Mouse (Mus musculus) kidney, embryonic 15.5 days (tissue): Measurements from ENCODE around the gene Selenom. TPM values are rescaled to one million over a fixed set of nuclear protein-coding genes. Genes with fewer than 3 reads are reported as not detected.
A peak's percentile ranks its signal among the peaks of the same experiment; 100 is the strongest.

Source experiments
- ATAC-seq: fragments of 200-750 bp; cut with Nextera tagmentation; replicated peaks from 2 replicates; pipeline ENCODE4 v1.8.0; 2017; ENCODE audit warnings: moderate TSS enrichment; ENCODE audit not compliant: low FRiP score
- H3K27ac ChIP-seq: fragments of 300-500 bp; sonication (generic); 2 replicates; pipeline ENCODE4 v1.5.1; 2015; ENCODE audit warnings: mild to moderate bottlenecking, inconsistent platforms
- H3K27me3 ChIP-seq: fragments of 300-500 bp; sonication (generic); 2 replicates; pipeline ENCODE4 v1.6.1; 2015; ENCODE audit warnings: inconsistent platforms
- H3K36me3 ChIP-seq: fragments of 300-500 bp; sonication (generic); 2 replicates; pipeline ENCODE4 v1.6.1; 2015; ENCODE audit warnings: inconsistent platforms
- H3K4me1 ChIP-seq: fragments of 300-500 bp; sonication (generic); 2 replicates; pipeline ENCODE4 v1.6.1; 2015; ENCODE audit warnings: inconsistent platforms
- H3K4me2 ChIP-seq: fragments of 300-500 bp; sonication (generic); 2 replicates; pipeline ENCODE4 v1.6.1; 2015; ENCODE audit warnings: moderate library complexity, mild to moderate bottlenecking, inconsistent platforms
- H3K4me3 ChIP-seq: fragments of 300-500 bp; sonication (generic); replicated peaks from 2 replicates; pipeline ENCODE4 v1.5.1; 2015; ENCODE audit warnings: mild to moderate bottlenecking, inconsistent platforms
- H3K9ac ChIP-seq: fragments of 300-500 bp; sonication (generic); 2 replicates; pipeline ENCODE4 v1.6.1; 2015; ENCODE audit warnings: mild to moderate bottlenecking, inconsistent platforms
- H3K9me3 ChIP-seq: fragments of 300-500 bp; sonication (generic); replicated peaks from 2 replicates; pipeline ENCODE4 v1.6.1; 2016; ENCODE audit warnings: inconsistent platforms
- WGBS: fragments of 180-500 bp; shearing (Covaris S2); methylation state at CpG from one replicate; pipeline ENCODE4 v1.1.7; 2015; ENCODE audit warnings: mixed read lengths; 5-methylcytosine and 5-hydroxymethylcytosine counted together
- polyA plus RNA-seq: library from polyadenylated mRNA; unstranded; fragments of >200 nt; fragmentation: Nextera tagmentation; extraction: Ambion mirVana; gene quantifications from 2 replicates; pipeline ENCODE4 v1.2.1, GENCODE M21; 2015

The Selenom gene
- polyA plus RNA-seq, 1 experiment from 2014 or later, result 112 TPM

DNA sequence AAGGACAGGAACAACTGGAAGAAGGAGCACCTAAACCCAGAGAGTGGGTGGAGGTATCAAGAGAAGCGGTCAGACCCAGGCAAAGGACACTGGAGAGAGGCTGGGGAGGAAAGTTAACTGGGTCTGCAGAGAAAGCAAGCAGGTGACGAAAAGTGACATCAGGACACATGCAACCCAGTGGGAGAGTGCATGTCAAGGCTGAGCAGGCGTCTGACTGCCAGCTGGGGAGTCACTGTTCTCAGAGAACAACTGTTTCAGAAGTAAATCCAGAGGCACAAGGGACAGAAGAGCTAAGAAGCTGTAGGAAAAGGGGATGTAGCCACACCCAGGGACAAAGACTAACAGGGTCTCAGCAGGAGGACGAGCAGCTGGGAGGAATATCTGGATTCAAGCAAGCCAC is 11.1 kb downstream of the Selenom start:
- Histone ChIP-seq H3K4me3 (no peak overlapping the region), H3K27ac (no peak overlapping the region), H3K4me1 (peaks cover 3% of the 10 kb centered on the region; the same call in 1 of the 2 replicates), H3K4me2 (no peak overlapping the region), H3K27me3 (no peaks in the 10 kb centered on the region), H3K9ac (no peak overlapping the region), H3K36me3 (peaks cover 100% of the 10 kb centered on the region), H3K9me3 (no peaks in the 10 kb centered on the region)
- 89% methylated on average over 4 of the region's 4 CpGs for WGBS
- no peak for ATAC-seq

DNA sequence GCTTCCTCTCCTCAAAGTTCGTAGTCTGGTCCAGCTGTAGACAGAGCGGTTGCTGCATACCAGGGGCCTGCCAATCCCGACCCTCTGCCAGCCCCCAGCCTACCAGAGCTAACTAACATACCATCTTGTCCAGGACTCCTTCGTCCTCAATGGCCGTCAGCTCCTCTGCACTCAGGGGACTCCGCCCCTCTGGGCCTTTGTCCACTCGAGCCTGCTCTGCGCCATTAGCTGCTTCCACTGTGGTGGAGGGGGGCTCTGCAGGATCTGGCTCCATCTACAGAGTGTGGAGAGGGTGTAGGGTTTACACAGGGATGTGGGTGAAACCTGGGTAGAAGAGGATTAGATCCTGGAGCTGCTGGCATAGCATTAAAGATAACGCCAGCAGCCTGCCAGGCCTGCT is 11.7 kb downstream of the Selenom start:
- Histone ChIP-seq H3K9me3 (no peaks in the 10 kb centered on the region), H3K27ac (no peak overlapping the region), H3K27me3 (no peaks in the 10 kb centered on the region), H3K4me2 (no peak overlapping the region), H3K4me3 (no peak overlapping the region), H3K36me3 (peaks cover 100% of the 10 kb centered on the region), H3K4me1 (0 out of 2 replicates have a peak, but pooled peaks cover 3% of the 10 kb centered on the region), H3K9ac (no peak overlapping the region)
- WGBS, result 85% methylated on average over 9 of the region's 9 CpGs
- ATAC-seq, result no peak

DNA sequence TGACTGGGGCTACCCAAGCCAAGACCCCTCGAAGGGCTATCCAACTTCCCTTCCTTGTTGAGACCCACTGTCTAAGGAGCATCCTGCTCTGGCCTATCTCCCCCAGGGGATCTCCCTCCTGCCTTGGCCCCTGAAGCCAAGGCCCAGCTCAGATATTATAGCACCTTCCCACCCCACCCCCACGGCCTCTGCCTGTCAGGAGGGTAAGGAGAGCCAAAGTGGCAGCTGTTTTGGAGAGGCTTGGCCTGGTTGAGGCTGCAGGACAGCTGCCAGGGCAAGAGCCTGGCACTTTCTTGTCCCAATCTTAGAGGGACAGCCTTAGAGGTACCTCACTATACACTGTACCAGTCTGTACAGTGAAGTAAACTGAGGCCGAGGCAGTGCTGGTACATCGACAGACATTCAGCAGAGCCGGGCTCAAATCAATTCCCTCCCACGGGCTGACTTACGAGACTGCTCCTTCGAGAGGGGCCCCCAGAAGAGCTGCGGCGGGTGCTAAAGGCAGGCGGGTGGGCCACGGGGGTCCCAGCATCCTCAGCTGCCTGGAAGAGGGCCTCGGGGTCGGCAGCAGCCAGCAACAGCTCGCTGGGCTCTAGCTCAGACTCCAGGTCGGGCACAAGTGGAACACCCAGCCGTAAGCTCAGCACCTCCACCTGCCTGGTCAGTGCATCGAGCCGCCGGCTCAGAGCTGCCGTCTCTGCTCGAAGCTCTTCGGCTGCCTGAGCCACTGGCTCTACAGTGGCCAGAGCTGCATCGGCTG is 12.7 kb downstream of the Selenom start:
- peaks cover 100% of the 10 kb centered on the region for H3K36me3 ChIP-seq
- no peaks in the 10 kb centered on the region for H3K4me1 ChIP-seq
- H3K27me3 ChIP-seq, result no peaks in the 10 kb centered on the region
- ATAC-seq, result no peak
- H3K4me3 ChIP-seq, result no peak overlapping the region
- H3K27ac ChIP-seq, result no peak overlapping the region
- H3K4me2 ChIP-seq, result no peak overlapping the region
- H3K9me3 ChIP-seq, result no peaks in the 10 kb centered on the region
- no peak overlapping the region for H3K9ac ChIP-seq
- WGBS, result 88% methylated on average over 24 of the region's 24 CpGs

DNA sequence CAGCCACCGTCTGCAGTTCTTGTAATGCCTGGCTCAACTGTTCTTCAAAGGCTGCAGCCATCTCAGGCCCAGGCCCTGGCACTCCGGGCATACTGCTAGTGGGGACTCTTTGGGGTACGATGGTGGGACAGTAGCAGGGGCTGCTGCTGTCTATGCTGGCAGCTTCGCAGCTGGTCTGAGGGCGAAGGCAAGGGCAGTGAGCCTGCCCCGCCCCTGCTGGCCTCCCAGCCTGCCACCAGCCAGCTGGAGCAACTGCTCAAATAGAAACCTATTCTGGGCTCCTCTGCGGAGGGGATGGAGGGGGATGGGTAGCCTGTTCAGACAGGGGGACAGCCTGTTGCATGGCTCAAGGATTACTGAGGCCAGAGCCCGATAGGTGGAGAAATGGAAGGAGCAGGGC is 13.3 kb downstream of the Selenom start:
- Histone ChIP-seq H3K27me3 (no peaks in the 10 kb centered on the region), H3K9ac (no peak overlapping the region), H3K27ac (no peak overlapping the region), H3K36me3 (peaks cover 100% of the 10 kb centered on the region), H3K4me2 (no peak overlapping the region), H3K4me1 (no peaks in the 10 kb centered on the region), H3K9me3 (no peaks in the 10 kb centered on the region), H3K4me3 (no peak overlapping the region)
- ATAC-seq, result no peak
- 89% methylated on average over 8 of the region's 8 CpGs for WGBS

DNA sequence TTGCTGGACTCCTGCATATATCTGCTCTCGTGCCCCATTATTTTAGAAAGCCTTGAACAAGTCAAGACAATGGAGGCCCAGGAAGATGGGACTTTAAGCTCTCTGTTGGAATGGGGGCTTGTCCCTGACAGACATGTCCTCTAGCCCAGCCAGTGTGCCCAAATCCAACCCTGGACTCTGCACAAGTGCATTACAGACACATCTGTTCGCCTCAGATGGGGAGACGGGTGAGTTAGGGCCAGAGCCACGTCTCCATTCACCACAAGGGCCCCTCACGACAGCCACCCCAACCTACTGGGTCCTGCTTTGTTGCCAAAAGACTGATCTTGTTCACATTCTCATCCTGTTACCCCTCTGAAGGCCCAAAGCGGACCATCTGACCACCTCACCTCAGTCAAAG is 13.7 kb downstream of the Selenom start:
- whole genome bisulfite sequencing, result 92% methylated on average over 6 of the region's 6 CpGs
- Histone ChIP-seq H3K4me3 (no peak overlapping the region), H3K9me3 (no peaks in the 10 kb centered on the region), H3K27me3 (no peaks in the 10 kb centered on the region), H3K27ac (no peak overlapping the region), H3K4me1 (no peaks in the 10 kb centered on the region), H3K9ac (no peak overlapping the region), H3K4me2 (no peak overlapping the region), H3K36me3 (peaks cover 100% of the 10 kb centered on the region)
- no peak for ATAC-seq

DNA sequence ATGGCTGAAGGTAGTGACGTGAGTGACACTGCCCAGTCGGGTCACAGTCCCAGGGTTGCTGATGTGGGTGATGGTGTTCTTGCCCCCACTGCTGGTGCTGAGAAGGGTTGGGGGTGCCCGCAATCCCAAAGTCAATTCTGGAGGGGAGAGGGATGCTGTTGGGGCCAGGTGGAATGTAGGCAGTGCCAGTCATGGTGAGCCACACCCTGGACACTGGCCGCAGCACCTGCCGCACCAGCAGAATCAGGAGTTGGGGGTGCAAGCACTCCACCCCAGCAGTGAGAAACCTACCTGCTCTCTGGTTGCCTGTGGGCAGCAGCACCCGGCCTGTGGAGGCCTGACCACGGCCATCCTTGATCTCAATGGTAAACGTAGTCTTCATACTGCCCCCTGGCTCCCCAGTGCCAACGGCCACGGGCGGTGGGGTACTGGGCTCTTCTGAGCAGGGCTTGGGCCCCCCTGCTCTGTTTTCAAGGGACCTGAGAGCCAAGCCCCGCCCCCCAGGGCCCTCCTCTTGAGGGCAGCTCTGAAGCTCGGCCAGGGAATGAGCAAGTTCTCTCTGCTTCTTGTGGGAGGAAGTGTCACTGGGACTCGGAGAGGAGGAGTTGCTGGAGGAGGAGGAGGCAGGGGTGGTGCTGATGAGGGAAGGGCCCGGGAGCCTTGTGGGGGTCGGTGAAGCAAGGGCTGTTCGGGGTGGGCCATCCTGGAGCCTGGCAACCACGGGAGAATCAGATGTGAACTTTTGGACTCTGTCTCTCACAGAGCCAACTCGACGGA is 15.2 kb downstream of the Selenom start:
- no peak overlapping the region for H3K4me3 ChIP-seq
- H3K9me3 ChIP-seq, result no peaks in the 10 kb centered on the region
- H3K36me3 ChIP-seq, result peaks cover 100% of the 10 kb centered on the region
- no peaks in the 10 kb centered on the region for H3K4me1 ChIP-seq
- H3K9ac ChIP-seq, result no peak overlapping the region
- H3K4me2 ChIP-seq, result no peak overlapping the region
- 0 out of 2 replicates have a peak, but pooled peaks have one; percentile 9 for ATAC-seq
- no peaks in the 10 kb centered on the region for H3K27me3 ChIP-seq
- WGBS, result 73% methylated on average over 20 of the region's 20 CpGs
- no peak overlapping the region for H3K27ac ChIP-seq

DNA sequence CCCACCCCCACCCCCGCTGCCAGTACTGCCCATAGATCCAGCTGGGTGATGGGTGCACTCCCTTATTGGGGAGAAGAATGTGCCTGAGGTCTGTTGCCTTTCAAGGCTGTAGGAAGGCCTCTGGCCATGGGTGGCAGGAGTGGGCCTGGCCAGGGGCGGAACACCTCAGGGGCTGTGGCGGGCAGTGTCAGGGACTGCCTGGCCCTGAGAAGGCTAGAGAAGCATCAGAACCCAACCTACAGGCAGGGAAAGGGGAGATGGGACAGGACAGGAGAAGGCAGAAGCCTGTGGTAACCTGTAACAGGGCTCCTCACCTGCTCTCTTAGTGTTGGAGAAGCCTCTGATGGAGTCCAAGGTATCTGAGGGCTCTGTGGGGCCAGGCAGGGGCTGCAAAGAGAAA is 16.2 kb downstream of the Selenom start:
- H3K27ac ChIP-seq, result no peak overlapping the region
- H3K4me3 ChIP-seq, result no peak overlapping the region
- peaks cover 92% of the 10 kb centered on the region for H3K36me3 ChIP-seq
- H3K9me3 ChIP-seq, result no peaks in the 10 kb centered on the region
- H3K4me2 ChIP-seq, result no peak overlapping the region
- no peak overlapping the region for H3K9ac ChIP-seq
- ATAC-seq, result no peak
- peaks cover 8% of the 10 kb centered on the region for H3K4me1 ChIP-seq
- H3K27me3 ChIP-seq, result no peaks in the 10 kb centered on the region
- 98% methylated on average over 3 of the region's 3 CpGs for WGBS

DNA sequence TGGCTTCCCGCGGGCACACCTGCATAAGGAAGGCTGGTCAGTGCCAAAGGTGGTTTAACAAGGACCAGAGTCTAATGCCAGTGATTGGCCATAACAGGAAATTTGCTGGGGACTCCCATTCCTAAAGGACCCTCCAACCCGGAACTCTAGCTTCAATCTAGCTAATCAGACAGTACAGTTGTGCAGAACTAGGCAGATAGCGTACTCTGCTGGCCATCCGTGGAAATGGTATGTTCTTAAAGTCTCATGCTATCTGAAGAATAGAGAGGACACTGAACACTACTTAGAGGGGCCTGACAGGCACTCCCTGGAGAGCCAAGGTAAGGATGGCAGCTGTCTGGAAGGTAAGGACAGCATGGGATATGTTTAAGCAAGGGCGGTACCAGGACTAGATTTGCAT is 17.1 kb downstream of the Selenom start:
- Histone ChIP-seq H3K9ac (no peak overlapping the region), H3K27ac (no peak overlapping the region), H3K4me1 (peaks cover 17% of the 10 kb centered on the region), H3K4me3 (no peak overlapping the region), H3K9me3 (no peaks in the 10 kb centered on the region), H3K36me3 (peaks cover 83% of the 10 kb centered on the region), H3K27me3 (no peaks in the 10 kb centered on the region), H3K4me2 (no peak overlapping the region)
- 84% methylated on average over 6 of the region's 6 CpGs for WGBS
- no peak for ATAC-seq

DNA sequence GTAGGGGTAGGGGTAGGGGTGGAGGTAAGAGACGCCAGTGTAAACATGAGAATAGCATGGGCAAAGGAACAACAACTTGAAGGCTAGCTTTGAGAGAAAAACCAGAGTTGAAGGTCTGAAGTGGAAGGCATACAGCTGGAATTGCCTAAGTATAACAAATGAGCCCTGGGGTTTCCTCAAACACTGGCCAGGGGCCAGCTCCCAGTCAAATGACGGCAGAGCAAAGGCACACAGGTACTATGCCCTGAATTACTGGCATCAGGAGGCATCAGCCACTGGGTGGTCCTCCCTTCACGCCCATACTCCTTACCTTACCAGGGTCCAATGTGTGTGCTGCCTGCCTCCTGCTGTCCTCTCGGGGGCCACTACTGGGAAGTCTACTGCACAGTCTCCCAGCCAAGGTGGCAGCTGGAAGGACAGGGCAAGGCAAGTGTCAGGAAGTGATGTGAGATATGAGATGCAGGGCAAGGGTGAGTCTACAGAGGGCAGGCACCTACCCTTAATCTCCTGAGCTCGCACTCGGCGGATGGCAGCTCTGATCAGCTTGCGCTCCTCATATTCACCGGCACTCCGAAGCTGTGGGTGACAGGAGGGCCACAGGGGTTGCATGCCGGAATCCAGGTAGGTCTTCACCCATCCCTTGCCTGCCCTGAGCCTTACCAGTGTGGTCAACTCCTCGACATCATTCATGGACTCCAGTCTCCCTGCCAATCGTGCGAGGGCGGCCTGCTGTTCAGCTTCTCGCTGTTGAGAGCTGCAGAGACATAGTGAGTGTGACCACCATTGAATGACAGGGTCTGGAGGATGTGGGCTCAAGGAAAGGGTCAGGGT is 17.8 kb downstream of the Selenom start:
- Histone ChIP-seq H3K4me3 (no peak overlapping the region), H3K27ac (no peak overlapping the region), H3K9me3 (no peaks in the 10 kb centered on the region), H3K36me3 (peaks cover 77% of the 10 kb centered on the region), H3K27me3 (no peaks in the 10 kb centered on the region), H3K4me2 (no peak overlapping the region), H3K4me1 (peaks cover 24% of the 10 kb centered on the region), H3K9ac (no peak overlapping the region)
- WGBS, result 86% methylated on average over 16 of the region's 16 CpGs
- no peak for ATAC-seq

DNA sequence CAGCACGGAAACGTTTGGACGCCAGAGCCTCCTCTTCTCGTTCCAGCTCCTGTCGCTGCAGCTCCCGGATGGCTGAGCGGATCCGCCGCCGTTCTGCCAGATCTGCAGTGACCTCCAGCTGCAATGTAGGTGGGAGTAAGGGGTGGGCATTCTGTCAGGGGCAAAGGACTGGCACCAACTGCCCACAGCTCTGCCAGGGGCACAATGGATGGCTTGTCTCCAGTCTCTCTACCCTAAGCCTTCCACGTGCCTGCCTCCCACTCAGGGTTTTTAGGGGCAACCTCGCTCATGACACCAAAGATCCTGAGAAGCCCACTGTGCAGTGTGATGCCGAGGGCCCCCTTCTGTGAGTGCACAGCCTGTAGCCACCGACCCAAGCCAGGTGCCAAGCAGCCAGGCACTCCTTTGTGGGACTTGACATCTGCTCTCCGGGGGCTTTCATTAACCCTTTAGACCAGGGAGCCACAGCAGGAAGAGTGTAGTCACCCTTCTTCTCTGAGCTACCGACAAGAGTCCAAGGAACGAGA is 19.0 kb downstream of the Selenom start:
- 85% methylated on average over 17 of the region's 17 CpGs for whole genome bisulfite sequencing
- H3K4me2 ChIP-seq, result no peak overlapping the region
- no peak overlapping the region for H3K27ac ChIP-seq
- H3K9me3 ChIP-seq, result no peaks in the 10 kb centered on the region
- no peak for ATAC-seq
- no peak overlapping the region for H3K4me3 ChIP-seq
- no peaks in the 10 kb centered on the region for H3K27me3 ChIP-seq
- H3K36me3 ChIP-seq, result peaks cover 65% of the 10 kb centered on the region
- peaks cover 36% of the 10 kb centered on the region for H3K4me1 ChIP-seq
- H3K9ac ChIP-seq, result no peak overlapping the region

DNA sequence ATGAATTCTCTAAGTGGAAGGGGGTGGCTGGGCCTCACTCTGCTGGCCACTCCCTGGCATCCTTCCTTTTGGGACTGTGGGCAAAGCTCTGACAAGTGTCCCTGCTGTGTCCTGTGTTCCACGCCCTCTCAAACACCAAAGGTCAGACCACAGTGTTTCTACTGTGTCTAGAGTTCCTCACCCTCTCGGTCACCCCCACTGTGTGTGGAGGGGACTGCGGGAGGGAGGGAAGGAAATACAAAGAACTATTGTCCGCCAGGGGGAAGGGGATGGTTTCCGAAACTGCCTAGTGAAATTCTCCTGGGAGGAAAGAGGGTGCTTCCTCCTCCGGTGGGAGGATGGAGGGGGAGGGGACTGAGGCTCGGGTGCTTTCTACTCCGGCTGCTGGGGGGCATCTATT is 20.5 kb downstream of the Selenom start:
- Histone ChIP-seq H3K27ac (peak overlapping the region; percentile 94), H3K4me2 (peak overlapping the region; percentile 69), H3K9ac (peak overlapping the region; percentile 36), H3K4me3 (peak overlapping the region; percentile 70), H3K4me1 (peaks cover 44% of the 10 kb centered on the region), H3K27me3 (no peaks in the 10 kb centered on the region), H3K9me3 (no peaks in the 10 kb centered on the region), H3K36me3 (peaks cover 50% of the 10 kb centered on the region)
- 22% methylated on average over 8 of the region's 8 CpGs for WGBS
- ATAC-seq, result no peak
